Mouse (Mus musculus) right cerebral cortex, postnatal 10 days (tissue): ENCODE data around the gene Nfasc.

Source experiments
- DNase-seq, 2 experiments: peaks; one replicate each; pipeline ENCODE4 v3.0.0; 2021; ENCODE audit warnings: low spot score in 2 of 2

Nfasc gene

DNA sequence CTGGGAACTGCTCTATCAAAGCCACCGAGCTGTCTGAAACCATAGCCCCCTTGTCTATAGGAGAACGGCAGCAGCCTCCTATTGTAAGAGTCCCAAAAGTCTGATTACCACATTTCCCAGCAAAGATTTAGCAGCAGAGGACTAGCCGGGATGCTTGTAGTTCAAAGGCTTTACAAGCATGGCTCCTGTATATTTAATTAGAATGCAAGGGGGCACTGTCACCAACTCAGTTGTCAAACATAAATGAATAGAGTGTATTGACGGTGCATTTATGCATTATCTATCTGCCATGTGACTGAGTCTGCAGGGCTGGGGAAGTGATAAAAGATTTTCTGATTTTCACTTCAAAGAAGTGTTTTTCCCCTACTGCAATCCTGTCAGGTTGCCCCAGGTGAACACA is 156.2 kb downstream of the Nfasc start:
- no peak for DNase-seq

GRCm38 (mm10) chr1:132582998-132583604 is 158.5 kb downstream of the Nfasc start:
- DNase-seq, result no peak

GRCm38 (mm10) chr1:132581845-132582839 is 159.5 kb downstream of the Nfasc start:
- DNase-seq, result no peak

DNA sequence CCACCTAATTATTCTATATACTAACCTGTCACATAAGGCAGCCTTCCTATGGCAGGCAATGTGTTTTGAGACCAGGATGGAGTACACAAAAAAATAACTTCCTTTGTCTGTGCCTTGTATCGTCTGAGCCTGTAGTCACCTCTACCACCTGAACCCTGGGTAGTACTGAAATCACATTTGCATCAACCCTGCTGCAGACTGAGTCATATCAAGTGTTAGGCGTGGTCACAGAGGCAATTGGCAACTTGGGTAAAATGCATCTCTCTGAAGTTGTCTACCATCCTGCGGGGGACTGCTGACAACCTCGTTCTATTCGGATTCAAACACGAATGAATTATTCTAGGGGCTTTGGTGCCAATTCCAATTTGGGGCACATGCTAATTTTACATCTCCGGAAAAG is 161.5 kb downstream of the Nfasc start:
- no peak for DNase-seq

- DNase-seq, result no peak
Measured at GRCm38 (mm10) chr1:132576845-132577244, 164.8 kb downstream of the Nfasc start.

DNA sequence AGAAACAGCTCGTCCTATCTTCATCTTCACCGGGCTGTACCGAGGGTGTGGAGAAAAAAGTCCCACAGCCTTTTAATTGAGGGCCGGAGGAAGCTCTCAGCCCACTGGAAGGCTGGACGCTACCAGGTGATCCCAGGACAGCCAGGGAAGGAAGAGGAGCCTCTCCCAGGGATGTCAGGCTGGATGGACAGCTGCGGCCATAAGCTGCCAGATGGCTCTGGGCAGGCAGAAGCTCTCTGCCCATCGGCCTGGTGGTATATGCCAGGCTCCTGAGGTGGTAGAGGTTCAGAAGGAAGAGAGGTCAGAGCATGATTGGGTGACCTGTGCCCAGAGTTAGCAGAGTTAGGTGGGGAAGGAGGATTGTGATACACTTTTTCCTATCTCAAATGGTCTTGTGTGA is 168.7 kb downstream of the Nfasc start:
- no peak for DNase-seq

GRCm38 (mm10) chr1:132571613-132572012 is 170.0 kb downstream of the Nfasc start:
- no peak for DNase-seq

- DNase-seq, result no peak
Measured at GRCm38 (mm10) chr1:132570906-132571305, 170.7 kb downstream of the Nfasc start.

DNA sequence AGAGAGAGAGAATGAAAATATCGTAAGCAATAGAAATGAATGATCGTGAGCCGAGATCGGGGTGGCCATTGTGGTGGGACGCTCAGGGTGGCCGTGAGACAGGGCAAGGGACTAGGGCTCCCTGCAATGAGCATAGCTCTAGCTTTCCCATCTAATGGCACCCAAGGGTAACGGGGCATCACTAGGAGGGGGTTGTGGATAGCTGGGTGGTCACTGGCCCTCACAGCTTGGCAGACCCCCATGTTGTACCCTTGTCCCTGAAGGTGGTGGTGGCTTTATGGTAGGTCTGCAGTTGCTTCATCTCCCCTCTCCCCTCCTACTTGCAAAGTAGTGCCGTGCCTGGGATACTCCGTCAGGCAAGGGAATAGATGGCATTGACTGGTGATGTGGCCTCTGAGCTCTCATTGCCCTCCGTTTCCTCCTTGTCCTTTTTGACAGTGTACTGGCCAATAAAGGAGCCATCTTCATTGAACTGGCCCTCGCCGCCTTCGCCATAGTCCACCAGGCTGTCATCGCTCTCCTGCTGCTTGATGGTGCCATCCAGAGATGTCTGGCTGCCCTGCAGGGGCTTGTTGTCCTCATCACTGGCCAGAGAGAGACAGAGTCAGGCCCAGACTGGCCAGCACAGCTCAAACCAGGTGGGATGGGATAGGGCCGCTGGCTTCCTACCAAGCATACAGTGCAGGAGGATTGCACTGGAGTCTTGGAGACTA is 171.4 kb downstream of the Nfasc start:
- no peak for DNase-seq

- DNase-seq, result peak in 1 of 2 experiments; percentile 63
Measured at GRCm38 (mm10) chr1:132569516-132569915, 172.1 kb downstream of the Nfasc start.

GRCm38 (mm10) chr1:132567336-132568125 is 174.1 kb downstream of the Nfasc start:
- no peak for DNase-seq

DNA sequence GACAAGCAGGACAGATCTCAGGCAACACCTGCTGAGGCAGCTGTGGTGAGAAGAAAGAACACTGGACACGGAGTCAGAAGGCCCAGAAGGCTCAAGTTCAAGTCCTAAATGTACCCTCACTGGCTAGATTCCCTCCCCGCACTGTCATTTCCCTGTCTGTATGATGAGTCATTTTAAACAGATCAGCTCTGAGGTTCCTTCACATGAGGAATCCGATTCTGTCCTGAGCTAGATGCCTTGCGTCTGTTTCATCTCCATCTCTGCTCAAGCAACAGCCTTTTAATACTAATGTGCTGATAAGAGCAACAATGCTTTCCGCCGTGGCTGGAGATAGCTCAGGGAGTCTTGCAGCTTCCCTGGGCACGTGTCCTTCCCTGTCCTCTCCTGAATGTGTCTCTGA is 175.8 kb downstream of the Nfasc start:
- DNase-seq, result no peak

DNA sequence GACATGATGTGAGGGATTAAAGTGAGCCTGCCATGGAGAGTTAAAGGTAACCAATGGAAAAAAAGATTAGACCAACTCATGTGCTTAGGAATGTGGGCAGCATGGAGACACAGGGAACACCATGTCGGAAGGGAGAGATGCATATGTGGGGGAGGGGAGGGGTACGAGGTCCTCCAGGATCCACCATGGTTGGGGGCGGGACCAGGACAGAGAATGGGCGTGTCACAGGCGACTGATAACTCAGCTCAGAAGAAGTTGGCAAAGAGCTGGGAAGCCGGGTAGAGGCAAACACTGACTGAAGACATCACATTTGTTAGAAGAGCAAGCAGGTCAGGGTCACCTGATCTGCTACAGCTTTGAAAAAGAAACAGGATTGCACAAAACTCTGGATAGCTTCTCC is 176.7 kb downstream of the Nfasc start:
- no peak for DNase-seq

DNA sequence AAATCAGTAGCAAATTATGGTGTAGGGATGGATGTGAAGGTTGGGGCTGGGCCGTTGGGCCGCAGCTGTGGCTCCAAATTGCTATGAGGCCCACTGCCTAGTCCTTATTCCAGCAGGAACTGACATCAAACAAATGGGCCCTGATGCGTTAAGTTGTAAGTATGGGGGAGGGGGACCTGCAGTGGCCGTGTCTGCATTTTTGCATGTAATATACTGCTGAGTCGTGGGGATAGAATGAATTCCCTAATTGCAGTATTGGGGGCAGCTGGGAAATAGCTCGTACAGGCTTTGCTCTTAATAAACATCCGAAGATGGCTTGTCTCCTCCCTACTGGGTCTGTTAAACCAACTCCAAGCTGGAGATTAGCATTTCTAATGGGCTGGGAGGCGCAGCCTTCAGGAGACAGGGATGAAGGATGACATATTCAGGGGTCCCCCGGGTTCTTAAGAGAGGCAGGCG is 179.2 kb downstream of the Nfasc start:
- DNase-seq, result no peak

DNA sequence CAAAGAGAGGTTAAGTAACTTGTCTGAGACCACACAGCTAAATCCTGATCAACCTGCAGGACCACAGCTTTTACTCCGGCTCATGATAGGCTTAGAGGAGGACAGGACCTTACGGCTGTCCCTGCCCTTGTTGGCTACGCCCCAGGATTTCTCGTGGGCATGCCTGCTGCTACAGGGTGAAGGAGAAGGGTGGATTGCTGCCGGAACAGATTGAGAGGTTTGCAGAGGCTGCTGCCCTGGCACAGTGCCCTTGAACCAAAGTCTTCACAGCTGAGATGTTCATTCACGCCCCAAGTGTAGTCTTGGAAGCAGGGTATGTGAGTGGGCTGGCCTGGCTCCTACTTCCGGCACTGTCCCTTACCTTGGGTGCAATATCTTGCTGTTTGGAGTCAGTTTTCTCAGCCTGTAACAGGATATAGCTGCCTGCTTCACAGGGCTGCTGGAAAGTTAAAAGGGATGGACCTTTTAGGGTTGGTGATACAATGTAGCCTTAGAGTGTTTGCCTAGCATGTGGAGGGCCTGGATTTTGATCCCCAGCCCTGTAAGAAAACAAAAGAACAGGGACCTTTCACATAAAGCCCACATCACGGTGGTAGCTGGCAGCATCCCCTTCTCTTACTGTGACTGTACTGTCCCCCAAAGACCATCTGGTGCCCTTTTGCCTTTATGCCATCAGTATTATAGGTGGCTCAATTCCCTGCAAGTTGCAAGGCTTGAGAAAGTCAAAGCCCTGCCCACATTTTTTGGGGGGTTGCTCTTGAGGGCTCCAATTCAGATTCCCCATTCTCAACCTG is 180.5 kb downstream of the Nfasc start:
- no peak for DNase-seq

- DNase-seq, result no peak
Measured at GRCm38 (mm10) chr1:132559045-132559444, 182.6 kb downstream of the Nfasc start.

DNA sequence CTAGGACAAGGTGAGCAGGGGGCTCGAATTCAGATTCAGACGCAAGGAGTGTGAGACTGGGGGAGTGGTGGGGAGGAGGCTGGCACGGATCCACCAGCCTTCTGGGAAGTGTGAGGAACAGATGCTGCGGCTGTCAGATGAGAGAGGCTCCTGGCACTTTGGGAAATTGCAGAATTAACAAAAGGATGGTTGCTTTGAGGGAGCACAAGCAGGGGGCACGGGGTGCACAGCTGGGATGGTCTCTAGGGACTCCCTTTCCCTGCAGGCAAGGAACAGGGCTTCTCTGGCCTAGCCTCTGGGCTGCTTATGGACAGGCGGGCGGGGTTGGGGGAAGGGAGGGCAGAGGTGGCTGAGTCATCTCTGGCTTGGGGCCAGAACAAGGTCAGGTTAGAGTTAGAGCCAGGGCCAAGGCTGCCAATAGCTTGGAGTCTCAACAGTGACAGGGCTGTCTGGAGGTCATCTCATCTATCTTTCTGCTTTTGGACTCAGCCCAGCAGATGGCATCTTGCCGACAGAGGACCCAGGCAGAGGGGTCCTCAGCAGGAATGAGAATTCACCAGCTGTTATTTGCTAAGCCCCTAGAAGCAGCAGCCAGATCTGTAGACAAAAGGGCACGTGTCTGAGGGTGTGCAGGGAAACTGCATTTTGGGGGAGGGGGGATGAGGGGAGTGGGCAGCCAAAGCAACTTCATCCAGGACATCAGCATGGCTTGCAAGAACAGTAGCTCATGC is 183.5 kb downstream of the Nfasc start:
- DNase-seq, result peak; percentile 72 to 81

- DNase-seq, result no peak
Measured at GRCm38 (mm10) chr1:132543789-132544188, 197.8 kb downstream of the Nfasc start.

- peak; percentile 86 for DNase-seq
Measured at GRCm38 (mm10) chr1:132542762-132543306, 198.8 kb downstream of the Nfasc start, which contains the start of gene Cntn2. Cntn2 (minus strand) TSS chr1:132543256.
